Mouse (Mus musculus) left cerebral cortex, postnatal 25 days (tissue): ENCODE results near the gene Olfr679. TPM values are rescaled to one million over a fixed set of nuclear protein-coding genes. Genes with fewer than 3 reads are reported as not detected.
"Not testable (repeated sequence)": the region's sequence is repeated elsewhere in the genome, so short reads cannot be mapped to it uniquely, and the experiment has no call there.

ENCODE experiments used
- DNase-seq, 2 experiments: peaks; one replicate each; pipeline ENCODE4 v3.0.0; 2022; ENCODE audit warnings: low spot score in 2 of 2, mixed read lengths in 1 of 2
- intact Hi-C: fragments of 180-260 bp; cut with DNase I; formaldehyde crosslinking; loops from one replicate; pipeline ENCODE4 v1.15.1; 2025
- total RNA-seq, 2 experiments: library from RNA; stranded (reverse); gene quantifications; 2 replicates each; pipeline ENCODE4 v1.2.3; 2021

The Olfr679 gene
- not detected for total RNA-seq

DNA sequence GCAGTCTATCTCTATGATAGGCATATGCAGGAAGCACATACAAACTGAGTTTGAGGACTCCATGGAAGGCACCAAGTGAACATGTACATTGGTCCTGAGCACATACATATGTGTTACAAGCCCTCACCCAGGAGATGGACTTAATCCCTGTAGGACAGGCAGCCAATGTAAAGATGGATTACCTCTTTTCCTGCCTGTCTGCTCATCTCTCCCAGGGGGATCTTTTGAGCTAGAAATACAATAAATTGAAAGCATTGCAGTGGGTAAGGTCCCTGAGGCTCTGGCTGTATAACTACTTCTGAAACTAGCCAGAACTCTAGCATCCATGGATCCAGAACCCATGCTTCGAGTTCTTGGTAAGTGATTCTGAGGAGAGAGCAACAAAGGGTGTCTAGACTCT, at the start of gene Olfr679:
Gene Olfr679, plus strand, starts transcription at position 301 of the 400 bp plus-strand sequence.
- intact Hi-C loops = no loop called here
- DNase-seq = no peak

DNA sequence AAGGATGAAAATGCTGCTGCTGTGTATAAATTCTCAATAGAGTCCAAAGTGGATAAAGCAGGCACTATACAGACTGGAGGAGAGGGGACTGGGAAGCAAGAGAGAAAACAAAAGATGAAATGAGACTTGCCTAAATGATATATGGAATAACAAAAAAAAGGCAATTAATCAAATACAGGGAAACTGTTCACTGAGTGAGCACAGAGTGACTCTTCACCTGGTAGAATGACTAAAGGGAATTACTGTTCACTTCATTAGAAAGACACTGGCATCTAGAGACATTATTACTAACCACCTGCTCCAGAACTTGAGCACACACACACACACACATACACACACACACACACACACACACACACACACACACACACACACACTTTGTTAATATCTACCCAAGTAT, 48.6 kb upstream of the Olfr679 start, which contains the start of gene Olfr676:
Gene Olfr676, plus strand, starts transcription at position 301 of the 400 bp plus-strand sequence.
- no peak for DNase-seq
- intact Hi-C loops = no loop called here

DNA sequence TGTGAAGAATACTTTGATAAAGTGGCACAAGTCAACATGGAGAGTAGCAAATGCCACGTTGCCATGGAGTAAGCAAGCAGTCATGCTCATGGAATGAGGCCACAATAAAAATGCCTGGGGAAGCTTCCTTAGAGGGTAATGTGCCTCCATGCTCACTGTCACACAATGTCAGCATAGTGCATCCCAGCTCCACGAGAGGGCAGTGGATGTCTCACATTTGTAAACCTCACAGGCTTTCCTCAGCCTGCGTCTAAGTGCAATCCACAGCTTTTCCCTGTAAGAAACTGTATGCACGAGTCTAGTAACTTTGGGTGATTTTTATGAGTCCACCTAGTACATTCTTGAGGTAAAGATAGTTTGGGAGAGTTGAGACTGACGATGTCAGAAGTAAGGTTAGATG, 47.2 kb upstream of the Olfr679 start:
- DNase-seq, intact Hi-C loops: not testable (repeated sequence)

DNA sequence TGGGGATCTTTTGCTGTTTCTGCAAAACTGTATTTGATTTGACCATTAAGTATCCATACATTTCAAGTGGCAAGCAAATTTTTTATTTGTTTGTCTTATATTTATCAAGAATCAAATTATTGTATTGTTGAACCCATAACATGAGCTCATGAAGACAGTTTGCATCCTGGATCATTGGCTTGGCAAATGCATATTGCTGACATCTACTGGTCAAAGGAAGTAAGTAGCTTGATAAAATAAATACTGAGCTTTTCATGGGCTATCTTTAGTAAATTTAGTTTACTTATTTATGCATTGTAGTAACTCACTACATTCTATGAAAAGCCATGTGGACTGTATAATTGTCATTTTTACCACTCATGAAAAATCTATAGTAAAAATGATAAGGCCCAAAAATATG, 22.1 kb upstream of the Olfr679 start:
- intact Hi-C loops = no loop called here
- no peak for DNase-seq

DNA sequence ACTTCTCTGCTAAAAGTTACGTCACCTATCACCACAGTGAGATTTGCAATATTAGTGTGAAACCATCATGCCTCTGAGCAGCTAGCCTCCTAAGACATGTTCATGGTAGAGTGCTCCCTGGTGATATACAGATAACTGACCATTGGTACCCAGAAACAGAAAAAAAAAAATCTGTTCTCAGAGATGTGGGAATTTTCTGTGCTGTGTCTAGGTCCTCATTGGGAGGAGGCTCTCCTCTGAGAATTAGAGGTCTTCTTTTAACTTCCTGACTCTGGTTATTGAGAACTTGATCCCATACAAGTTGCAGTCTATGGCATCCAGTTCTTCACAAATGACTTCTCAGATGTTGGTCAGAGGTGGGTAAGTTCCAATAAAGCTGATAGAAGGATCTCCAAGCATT, 16.8 kb upstream of the Olfr679 start, which contains the start of gene Olfr678:
Gene Olfr678, plus strand, starts transcription at position 301 of the 400 bp plus-strand sequence.
- no peak for DNase-seq
- intact Hi-C loops = no loop called here

DNA sequence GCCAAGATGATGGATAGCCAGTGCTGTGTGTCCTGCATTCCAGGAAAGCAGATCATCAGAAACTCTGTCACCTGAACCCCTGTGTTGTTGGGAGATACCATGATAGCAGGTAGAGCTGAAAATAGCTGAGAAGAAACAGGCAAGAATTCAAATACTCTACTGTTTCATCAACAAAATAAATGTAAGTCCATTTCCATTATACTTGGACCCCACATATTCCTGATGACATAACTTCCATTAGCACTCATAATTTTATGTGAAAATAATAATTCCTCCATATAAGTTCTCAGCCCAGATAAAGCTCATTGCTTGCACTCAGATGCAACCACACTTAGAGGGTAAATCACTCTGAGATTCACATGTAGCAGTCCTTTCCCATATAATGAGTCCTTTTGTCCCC, 11.7 kb downstream of the Olfr679 start, which contains the start of gene Olfr680-ps1:
Gene Olfr680-ps1, minus strand, starts transcription at position 101 of the 400 bp plus-strand sequence.
- intact Hi-C loops, DNase-seq: not testable (repeated sequence)

DNA sequence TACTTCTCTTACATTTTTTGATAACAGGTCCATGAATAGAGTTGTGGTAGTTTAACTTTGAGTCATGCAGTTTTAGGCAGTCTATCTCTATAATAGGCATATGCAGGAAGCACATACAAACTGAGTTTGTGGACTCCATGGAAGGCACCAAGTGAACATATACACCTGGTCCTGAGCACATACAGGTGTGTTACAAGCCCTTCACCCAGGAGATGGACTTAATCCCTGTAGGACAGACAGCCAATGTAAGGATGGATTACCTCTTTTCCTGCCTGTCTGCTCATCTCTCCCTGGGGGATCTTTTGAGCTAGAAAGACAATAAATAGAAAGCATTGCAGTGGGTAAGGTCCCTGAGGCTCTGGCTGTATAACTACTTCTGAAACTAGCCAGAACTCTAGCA, 35.5 kb downstream of the Olfr679 start, which contains the start of gene Olfr681:
Gene Olfr681, plus strand, starts transcription at position 301 of the 400 bp plus-strand sequence.
- no peak for DNase-seq
- intact Hi-C loops = no loop called here

Other genes with a start within 250 kb of the Olfr679 start
- gene Usp17lb, start 238.6 kb upstream of the Olfr679 start, total RNA-seq = not detected
- not detected for gene Usp17la, start 224.2 kb upstream of the Olfr679 start, total RNA-seq
- gene Olfr665, start 203.2 kb upstream of the Olfr679 start, total RNA-seq = not detected
- not detected for gene Olfr666, start 185.3 kb upstream of the Olfr679 start, total RNA-seq
- not detected for gene Olfr667, start 159.7 kb upstream of the Olfr679 start, total RNA-seq
- not detected for gene Olfr668, start 153.1 kb upstream of the Olfr679 start, total RNA-seq
- not detected for gene Olfr669, start 147.0 kb upstream of the Olfr679 start, total RNA-seq
- gene Olfr670, start 118.6 kb upstream of the Olfr679 start, total RNA-seq = not detected
- not detected for gene Olfr671, start 102.1 kb upstream of the Olfr679 start, total RNA-seq
- gene Olfr672, start 79.2 kb upstream of the Olfr679 start, total RNA-seq = not detected
- gene Olfr675, start 52.7 kb upstream of the Olfr679 start, total RNA-seq = not detected
- not detected for gene Olfr676, start 48.5 kb upstream of the Olfr679 start, total RNA-seq
- gene Olfr677, start 29.8 kb upstream of the Olfr679 start, total RNA-seq = not detected
- gene Olfr678, start 16.7 kb upstream of the Olfr679 start, total RNA-seq = not detected
- not detected for gene Olfr680-ps1, start 11.6 kb downstream of the Olfr679 start, total RNA-seq
- not detected for gene Olfr681, start 35.6 kb downstream of the Olfr679 start, total RNA-seq
- gene Olfr683, start 65.8 kb downstream of the Olfr679 start, total RNA-seq = not detected
- not detected for gene Olfr684, start 82.4 kb downstream of the Olfr679 start, total RNA-seq
- not detected for gene Olfr685, start 104.8 kb downstream of the Olfr679 start, total RNA-seq
- gene Olfr686, start 126.3 kb downstream of the Olfr679 start, total RNA-seq = not detected
- gene Olfr688, start 206.9 kb downstream of the Olfr679 start, total RNA-seq = not detected
- gene Olfr689, start 230.0 kb downstream of the Olfr679 start, total RNA-seq = not detected